Mouse (Mus musculus) liver, embryonic 14.5 days (tissue): ENCODE measurements at regions not wholly inside any gene's neighbourhood (a gene's known extent, or its start where the extent isn't known, plus 50 kb on each side); places are given as distances from the start of the nearest gene placed in this dataset.

Experiments
- CTCF ChIP-seq: IDR thresholded peaks from 2 replicates; pipeline ENCODE4 v1.5.1; 2016; ENCODE audit warnings: antibody characterized with exemption, low read depth, control low read depth
- EP300 ChIP-seq: IDR thresholded peaks from 2 replicates; pipeline ENCODE4 v1.6.1; 2016; ENCODE audit warnings: antibody characterized with exemption, low read depth

DNA sequence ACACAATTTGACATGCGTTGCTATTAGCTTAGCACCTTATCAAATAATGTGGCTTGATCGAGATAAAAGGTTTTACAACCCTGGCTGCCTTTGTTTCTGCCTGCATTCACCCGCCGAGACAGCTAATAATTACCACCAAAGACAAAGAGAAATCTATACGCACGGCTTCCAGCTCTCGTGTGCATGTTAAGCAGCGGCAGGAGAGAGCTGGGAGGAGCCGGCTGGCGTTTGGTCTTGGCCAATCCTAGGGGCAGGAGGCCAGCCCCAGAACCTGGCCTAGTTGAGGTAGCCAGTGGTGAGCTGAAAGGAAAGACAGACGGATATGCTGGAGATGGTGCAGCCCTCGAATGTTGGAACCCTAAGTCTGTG is 164.0 kb downstream of the Rps24 start:
- TF ChIP-seq CTCF (no peak), EP300 (no peak)
